In genomic region chr3:108939573-108939972, GRCm38 (mm10) we compare ENCODE assay signal across 7 mouse cellular contexts. TPM values are rescaled to one million over a fixed set of nuclear protein-coding genes. Genes with fewer than 3 reads are reported as not detected.
A peak's percentile ranks its signal among the peaks of the same experiment; 100 is the strongest.
DNase-seq lines count a peak whose midpoint lies in the region; ATAC-seq and TF ChIP-seq lines count a peak whose summit lies in the region.

Henmt1 (plus strand) TSS chr3:108939873.

- no peak for TF ChIP-seq POLR2A in olfactory bulb, adult 2 months (IDR thresholded peaks at IDR 0.05; ENCODE audit: insufficient read depth, low read depth, low read length)

- no peak for DNase-seq in lung, embryonic 14.5 days
- DNase-seq in lung, postnatal 4 days: no peak
- no peak for DNase-seq in forebrain, embryonic 14.5 days (ENCODE audit: low spot score)
- DNase-seq in limb, embryonic 11.5 days (ENCODE audit: low spot score): no peak
- DNase-seq in urinary bladder, adult 18-20 months (ENCODE audit: low spot score in 2 of 2): no peak
- no peak for DNase-seq in adipocyte (ENCODE audit: low spot score)

- H3K4me2 ChIP-seq in lung, embryonic 14.5 days: peak within 1 kb of the TSS; percentile 66
- peak within 1 kb of the TSS; percentile 48 for H3K4me2 ChIP-seq in forebrain, embryonic 14.5 days (ENCODE audit: low read length)
- peak within 1 kb of the TSS; percentile 40 for H3K4me2 ChIP-seq in limb, embryonic 11.5 days (ENCODE audit: low read depth, severe bottlenecking)

- 76% methylated on average over 5 of the region's 5 CpGs for WGBS in lung, embryonic 14.5 days
- WGBS in forebrain, embryonic 14.5 days: 85% methylated on average over 5 of the region's 5 CpGs
- WGBS in limb, embryonic 11.5 days: 82% methylated on average over 5 of the region's 5 CpGs
- 79% methylated on average over 5 of the region's 5 CpGs for WGBS in olfactory bulb, adult 2 months

- H3K9ac ChIP-seq in lung, embryonic 14.5 days: no peak within 1 kb of the TSS
- peak within 1 kb of the TSS; percentile 37; the same call in 1 of the 2 replicates for H3K9ac ChIP-seq in forebrain, embryonic 14.5 days (ENCODE audit: low read length)
- H3K9ac ChIP-seq in limb, embryonic 11.5 days (ENCODE audit: low read length): no peak within 1 kb of the TSS

- no peak for ATAC-seq in lung, embryonic 14.5 days (ENCODE audit: insufficient read depth)
- ATAC-seq in forebrain, embryonic 14.5 days: no peak
- ATAC-seq in limb, embryonic 11.5 days (ENCODE audit: insufficient number of reproducible peaks, low FRiP score, low TSS enrichment, low read depth): no peak

- no peak within 1 kb of the TSS for H3K27ac ChIP-seq in lung, embryonic 14.5 days (ENCODE audit: low read depth)
- H3K27ac ChIP-seq in forebrain, embryonic 14.5 days (ENCODE audit: low read depth, low read length): no peak within 1 kb of the TSS
- no peak within 1 kb of the TSS for H3K27ac ChIP-seq in limb, embryonic 11.5 days (replicated peaks; ENCODE audit: low read depth, low read length)
- 0 out of 2 replicates have a peak within 1 kb of the TSS, but pooled peaks have one; percentile 3 for H3K27ac ChIP-seq in olfactory bulb, adult 2 months (ENCODE audit: insufficient read depth, low read depth, low read length)

- H3K9me3 ChIP-seq in lung, embryonic 14.5 days (ENCODE audit: low read depth, low read length): no peaks in the 10 kb centered on the region
- H3K9me3 ChIP-seq in forebrain, embryonic 14.5 days (replicated peaks; ENCODE audit: control insufficient read depth, low read length): no peaks in the 10 kb centered on the region
- no peaks in the 10 kb centered on the region for H3K9me3 ChIP-seq in limb, embryonic 11.5 days (ENCODE audit: control insufficient read depth, low read length)

- no peaks in the 10 kb centered on the region for H3K27me3 ChIP-seq in lung, embryonic 14.5 days (ENCODE audit: insufficient read depth, low read length)
- H3K27me3 ChIP-seq in forebrain, embryonic 14.5 days (replicated peaks; ENCODE audit: control insufficient read depth, insufficient read depth, low read length): no peaks in the 10 kb centered on the region
- no peaks in the 10 kb centered on the region for H3K27me3 ChIP-seq in limb, embryonic 11.5 days (ENCODE audit: control insufficient read depth, insufficient read depth, low read length)

- no peaks in the 10 kb centered on the region for H3K36me3 ChIP-seq in lung, embryonic 14.5 days (ENCODE audit: insufficient read depth)
- no peaks in the 10 kb centered on the region for H3K36me3 ChIP-seq in forebrain, embryonic 14.5 days (ENCODE audit: control insufficient read depth, insufficient read depth, low read length)
- H3K36me3 ChIP-seq in limb, embryonic 11.5 days (ENCODE audit: control insufficient read depth, insufficient read depth, low read length): no peaks in the 10 kb centered on the region

- H3K4me3 ChIP-seq in lung, embryonic 14.5 days (ENCODE audit: low read depth, low read length): peak within 1 kb of the TSS; percentile 37
- peak within 1 kb of the TSS; percentile 30 for H3K4me3 ChIP-seq in forebrain, embryonic 14.5 days (ENCODE audit: low read depth, low read length)
- peak within 1 kb of the TSS; percentile 14; the same call in 1 of the 2 replicates for H3K4me3 ChIP-seq in limb, embryonic 11.5 days (ENCODE audit: low read depth, low read length)
- H3K4me3 ChIP-seq in olfactory bulb, adult 2 months (ENCODE audit: insufficient read depth, low read depth, low read length): peak within 1 kb of the TSS; percentile 34

- TF ChIP-seq CTCF in lung, embryonic 14.5 days (IDR thresholded peaks at IDR 0.05; ENCODE audit: low read depth): no peak
- TF ChIP-seq CTCF in olfactory bulb, adult 2 months (IDR thresholded peaks at IDR 0.05; ENCODE audit: insufficient read depth, low read depth, low read length): no peak

- H3K4me1 ChIP-seq in lung, embryonic 14.5 days (ENCODE audit: insufficient read depth): no peaks in the 10 kb centered on the region
- no peaks in the 10 kb centered on the region for H3K4me1 ChIP-seq in forebrain, embryonic 14.5 days (ENCODE audit: control insufficient read depth, insufficient read depth, low read length)
- H3K4me1 ChIP-seq in limb, embryonic 11.5 days (ENCODE audit: control insufficient read depth, insufficient read depth, low read length): no peaks in the 10 kb centered on the region
- peaks cover 5% of the 10 kb centered on the region; the same call in 1 of the 2 replicates for H3K4me1 ChIP-seq in olfactory bulb, adult 2 months (ENCODE audit: control insufficient read depth, insufficient read depth, low read length)

RNA-seq across cellular contexts. Expression of gene Henmt1, which starts in this region (rescaled TPM):
- 0.28 and 0.63 TPM in 2 replicates for polyA plus RNA-seq in lung, embryonic 14.5 days (2014; fragmentation: Nextera tagmentation; extraction: Ambion mirVana)
- polyA plus RNA-seq in forebrain, embryonic 14.5 days (2014; fragmentation: Nextera tagmentation; extraction: Ambion mirVana): 1.2 and 1.8 TPM in 2 replicates
- 0.54 and 1.0 TPM in 2 replicates for polyA plus RNA-seq in limb, embryonic 11.5 days (2014; fragmentation: Nextera tagmentation; extraction: Ambion mirVana)
- not detected in 2 replicates for polyA plus RNA-seq in olfactory bulb, adult 2 months (2012; ENCODE audit: insufficient read depth, insufficient read length, low replicate concordance, missing spikeins)
